Mouse (Mus musculus) cerebral cortex, adult 2 months (tissue): ENCODE measurements around the gene Mpi.

ENCODE experiments used
- WGBS: fragments of 180-500 bp; shearing (Covaris S2); methylation state at CpG from one replicate; pipeline ENCODE4 v1.1.7; 2018; 5-methylcytosine and 5-hydroxymethylcytosine counted together

The Mpi gene

GRCm38 (mm10) chr9:57560861-57561710 is 8.5 kb upstream of the Mpi start, which contains the start of gene Scamp2:
Gene Scamp2, plus strand, starts transcription at chr9:57560943.
- WGBS: 1% methylated on average over 37 of the region's 37 CpGs

- 12% methylated on average over 7 of the region's 7 CpGs for WGBS
Measured at GRCm38 (mm10) chr9:57560263-57560662, 7.7 kb upstream of the Mpi start.

DNA sequence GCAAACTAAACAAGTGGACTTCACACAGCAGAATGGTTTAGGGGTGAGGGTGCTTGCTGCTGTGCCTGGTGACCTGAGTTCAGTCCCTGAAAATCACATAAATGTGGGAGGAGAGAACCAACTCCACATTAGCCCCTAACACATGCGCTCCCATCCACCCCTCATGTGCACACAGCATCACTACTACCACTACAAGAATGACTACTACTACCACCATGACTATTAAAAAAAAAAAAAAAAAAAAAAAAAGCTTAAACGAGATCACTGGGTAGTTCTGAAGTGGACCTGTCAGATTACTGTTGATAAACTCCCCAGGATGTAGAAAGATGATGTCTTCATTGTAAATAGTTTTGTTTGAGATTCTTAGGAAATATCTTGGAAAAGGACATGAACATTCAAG is 7.0 kb upstream of the Mpi start:
- WGBS: 84% methylated on average over 2 of the region's 2 CpGs

- 88% methylated on average over 4 of the region's 4 CpGs for WGBS
Measured at GRCm38 (mm10) chr9:57558625-57559024, 6.1 kb upstream of the Mpi start.

- WGBS: 75% methylated on average over 3 of the region's 3 CpGs
Measured at GRCm38 (mm10) chr9:57557215-57557614, 4.7 kb upstream of the Mpi start.

DNA sequence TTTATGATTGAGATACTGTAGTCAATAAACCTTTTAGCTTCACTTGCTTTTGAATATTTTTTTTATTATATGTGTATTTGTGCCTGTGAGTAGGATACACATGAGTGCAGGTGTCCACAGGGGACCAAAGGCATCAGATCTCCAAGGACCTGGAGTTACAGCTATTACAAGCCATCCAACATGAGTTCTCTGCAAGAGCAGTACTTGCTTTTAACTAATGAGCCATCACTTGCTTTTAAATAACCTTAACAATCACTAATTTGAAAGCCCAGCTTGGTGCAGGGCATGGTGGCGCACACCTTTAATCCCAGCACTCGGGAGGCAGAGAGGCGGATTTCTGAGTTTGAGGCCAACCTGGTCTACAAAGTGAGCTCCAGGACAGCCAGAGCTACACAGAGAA is 2.2 kb upstream of the Mpi start:
- WGBS: 78% methylated on average over 3 of the region's 3 CpGs

DNA sequence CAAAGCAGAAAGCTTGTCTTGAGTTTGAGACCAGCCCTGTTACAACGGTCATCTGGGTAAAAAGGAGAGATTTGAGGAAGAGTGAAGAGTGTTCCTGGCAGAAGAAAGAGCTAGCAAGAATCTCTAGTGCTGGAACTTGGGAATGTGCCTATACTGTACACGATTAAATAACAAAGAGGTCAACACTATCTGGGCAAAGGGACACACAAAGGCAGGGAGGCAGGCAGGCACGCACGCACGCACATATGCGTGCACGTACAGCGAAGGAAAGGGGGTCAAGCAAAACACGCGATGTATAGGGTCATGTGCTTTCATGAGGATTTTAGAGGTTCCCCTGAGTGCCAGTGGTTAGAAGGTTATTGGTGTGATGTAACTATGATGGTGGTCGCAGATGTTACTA is 556 bp upstream of the Mpi start:
- 80% methylated on average over 11 of the region's 11 CpGs for WGBS

GRCm38 (mm10) chr9:57550126-57550862 is 2.3 kb downstream of the Mpi start:
- WGBS: 86% methylated on average over 11 of the region's 11 CpGs

DNA sequence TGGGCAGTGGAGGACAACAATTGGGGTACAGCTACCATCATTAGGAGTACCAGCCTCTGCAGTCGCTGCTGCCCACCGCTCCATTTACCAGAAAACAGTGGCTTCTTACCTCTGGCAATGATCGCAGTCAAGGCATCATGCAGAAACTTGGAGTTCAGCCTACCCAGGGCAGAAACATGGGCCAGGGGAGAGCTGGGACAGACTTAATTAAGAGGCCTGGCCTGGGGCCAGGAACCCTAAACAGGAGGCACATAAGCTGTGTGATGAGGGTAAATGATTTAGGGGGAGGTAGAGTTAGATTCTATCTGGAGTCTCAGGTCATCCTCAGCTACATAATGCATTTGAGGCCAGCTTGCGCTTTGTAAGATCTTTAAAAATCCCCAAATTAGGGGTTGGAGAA is 3.4 kb downstream of the Mpi start:
- WGBS: 68% methylated on average over 4 of the region's 4 CpGs

GRCm38 (mm10) chr9:57547869-57548268 is 4.7 kb downstream of the Mpi start:
- WGBS: 85% methylated on average over 11 of the region's 11 CpGs

DNA sequence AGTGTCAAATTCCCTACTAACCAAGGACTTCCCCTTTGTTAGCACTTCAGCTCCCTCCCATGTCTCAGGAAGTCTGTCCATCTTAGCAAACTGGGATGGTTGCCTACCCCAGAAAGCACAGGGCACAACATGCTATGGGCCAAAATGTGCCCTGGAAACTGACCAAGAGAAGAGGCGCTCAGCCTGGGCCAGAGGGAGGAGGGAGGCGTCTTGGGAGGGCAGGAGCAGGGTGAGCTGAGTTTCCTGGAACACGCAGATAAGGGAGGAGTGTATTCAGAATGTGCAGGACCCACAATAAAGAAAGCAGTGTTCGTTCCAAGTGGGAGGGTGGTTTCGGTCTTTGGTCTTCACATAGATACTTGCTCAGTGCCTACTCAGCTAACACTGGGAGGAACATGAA is 5.3 kb downstream of the Mpi start:
- 55% methylated on average over 5 of the region's 5 CpGs for WGBS

DNA sequence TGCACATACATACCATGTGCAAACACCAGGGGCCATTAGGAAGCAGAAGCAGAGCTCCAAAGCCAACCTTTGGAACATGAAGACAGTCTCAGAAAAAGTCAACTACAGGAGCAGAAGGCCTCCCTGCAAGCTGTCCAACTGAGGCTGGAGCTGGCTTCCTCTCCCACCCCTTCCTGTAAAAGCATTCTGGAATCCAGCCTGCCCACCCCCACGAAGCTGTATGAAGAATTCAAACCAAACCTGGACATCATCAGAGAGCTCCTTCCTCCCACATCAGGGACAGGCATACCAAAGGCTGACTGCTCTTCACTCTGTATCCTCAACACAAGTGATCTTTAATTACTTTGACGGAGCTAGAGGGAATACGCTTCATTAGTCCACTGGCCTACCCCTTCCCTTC is 8.6 kb downstream of the Mpi start:
- 38% methylated on average over 3 of the region's 3 CpGs for WGBS

DNA sequence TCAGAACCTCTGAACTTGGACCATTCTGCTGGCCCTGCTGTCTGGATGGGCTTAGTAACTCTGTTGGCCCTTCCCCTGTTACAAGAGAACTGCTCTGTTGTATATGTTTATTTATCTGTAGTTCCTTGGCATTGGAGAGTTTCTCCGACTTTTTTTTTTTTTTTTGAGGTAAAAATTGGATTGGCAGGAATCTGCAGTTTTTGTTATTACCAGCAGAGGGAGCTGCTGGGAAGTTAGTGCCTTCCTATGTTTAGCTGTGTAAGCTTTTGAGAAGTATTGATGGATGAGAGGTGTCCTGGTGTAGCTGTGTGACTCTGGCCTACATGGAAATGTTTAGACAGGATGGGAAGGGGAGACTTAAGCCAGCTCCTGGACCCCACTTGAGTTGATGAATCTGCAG is 11.3 kb downstream of the Mpi start:
- WGBS: 0% methylated on average over 1 of the region's 1 CpGs

GRCm38 (mm10) chr9:57539550-57539949 is 13.0 kb downstream of the Mpi start:
- 68% methylated on average over 2 of the region's 2 CpGs for WGBS

DNA sequence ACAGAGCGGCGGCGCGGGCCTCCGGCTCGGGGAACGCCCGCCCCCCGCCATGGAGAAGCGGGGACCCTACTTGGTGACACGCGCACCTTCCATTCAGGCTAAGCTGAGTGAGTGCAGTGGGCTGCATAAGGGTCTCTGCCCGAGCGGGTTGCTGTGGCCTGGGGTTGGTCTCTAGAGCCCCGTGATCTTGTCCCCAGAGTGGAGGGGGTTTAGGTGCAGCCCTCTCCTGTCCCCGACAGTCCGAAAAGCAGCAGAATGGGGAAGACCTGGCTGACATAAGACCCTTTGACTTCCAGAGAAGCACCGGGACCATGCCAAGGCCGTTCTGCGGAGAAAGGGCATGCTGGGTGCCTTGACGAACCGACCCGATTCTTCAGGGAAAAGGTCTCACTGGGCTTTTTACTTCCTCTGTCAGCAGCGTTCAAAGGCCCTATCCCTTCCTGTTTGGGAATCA is 14.8 kb downstream of the Mpi start:
- under 1% methylated on average over 24 of the region's 24 CpGs for WGBS

DNA sequence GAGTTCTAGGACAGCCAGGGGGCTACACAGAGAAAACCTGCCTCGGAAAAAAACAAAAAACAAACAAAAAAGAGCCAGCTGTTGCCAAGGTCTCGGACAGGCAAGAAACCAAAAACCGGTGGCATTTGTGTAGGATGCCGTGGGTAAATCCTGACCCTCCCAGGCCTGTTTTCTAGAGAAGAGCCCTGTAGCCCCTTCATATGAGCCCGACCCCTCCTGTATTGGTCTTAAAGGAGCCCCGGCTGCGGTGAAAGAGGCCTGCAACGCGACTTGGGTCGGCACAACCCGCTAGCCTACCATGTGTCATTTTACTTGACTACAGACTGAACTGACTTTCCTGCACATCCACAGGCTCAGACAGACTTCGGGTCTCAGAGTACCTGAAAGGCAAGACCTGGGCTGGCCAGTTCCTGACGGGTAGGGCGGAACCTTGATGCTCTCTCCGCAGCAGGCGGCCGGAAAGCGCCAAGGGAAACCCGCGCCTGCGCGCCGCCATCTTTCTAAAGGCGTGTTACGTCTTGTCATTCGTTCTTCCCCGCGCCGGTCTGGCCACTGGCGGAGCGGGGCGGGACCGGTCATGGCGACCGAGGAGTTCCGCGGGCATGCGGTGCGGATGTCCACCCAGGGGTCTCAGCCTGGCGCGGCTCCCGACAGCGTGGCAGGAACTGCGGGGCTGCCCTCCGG is 15.4 kb downstream of the Mpi start, which contains the start of gene Fam219b:
Gene Fam219b, plus strand, starts transcription at position 485 of the 684 bp plus-strand sequence.
- whole genome bisulfite sequencing: under 1% methylated on average over 45 of the region's 45 CpGs

GRCm38 (mm10) chr9:57536362-57536761 is 16.2 kb downstream of the Mpi start:
- 73% methylated on average over 5 of the region's 5 CpGs for WGBS

DNA sequence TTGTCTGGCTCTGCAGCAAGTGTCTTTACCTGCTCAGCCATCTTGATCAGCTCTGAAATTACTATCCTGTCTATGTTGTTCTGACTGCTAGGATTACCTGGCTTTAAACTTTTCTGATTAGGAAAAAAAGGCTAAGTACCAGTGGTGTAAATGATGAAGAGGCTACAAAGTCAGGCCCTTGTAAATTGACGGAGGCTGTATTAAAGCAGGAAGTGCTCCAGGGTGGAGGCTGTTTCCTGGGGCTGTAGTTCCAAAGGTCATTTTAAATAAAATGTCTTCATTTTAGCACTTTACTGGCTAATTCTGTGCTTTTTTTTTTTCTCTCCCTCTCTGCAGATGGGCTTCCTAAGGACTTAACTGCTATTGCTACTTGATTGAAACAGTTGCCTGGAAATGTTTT is 20.6 kb downstream of the Mpi start:
- whole genome bisulfite sequencing: 72% methylated on average over 1 of the region's 1 CpGs

GRCm38 (mm10) chr9:57525516-57525915 is 27.0 kb downstream of the Mpi start:
- WGBS: 27% methylated on average over 2 of the region's 2 CpGs

- WGBS: 82% methylated on average over 1 of the region's 1 CpGs
Measured at GRCm38 (mm10) chr9:57523754-57524153, 28.8 kb downstream of the Mpi start.

DNA sequence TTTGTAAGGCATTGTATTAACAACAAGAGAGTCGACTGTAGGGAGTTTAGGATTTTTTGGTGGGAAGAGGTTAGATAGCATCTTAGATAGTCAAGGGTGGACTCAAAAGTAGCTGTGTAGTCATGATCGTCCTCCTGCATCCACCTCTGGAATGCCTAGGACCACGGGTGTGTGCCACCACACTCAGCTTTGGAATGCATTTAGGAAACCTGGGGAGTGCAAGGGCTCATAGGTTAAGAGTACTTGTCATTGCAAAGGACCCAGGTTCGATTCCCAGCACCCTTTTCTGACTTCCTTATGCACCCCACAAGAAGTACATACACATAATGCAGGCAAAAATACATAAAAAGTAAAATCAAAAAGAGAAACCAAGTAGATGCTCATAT is 29.7 kb downstream of the Mpi start:
- 61% methylated on average over 4 of the region's 4 CpGs for WGBS

GRCm38 (mm10) chr9:57522114-57522860 is 30.3 kb downstream of the Mpi start:
- 10% methylated on average over 7 of the region's 7 CpGs for WGBS
